Mouse (Mus musculus): ENCODE measurements at regions not wholly inside any gene's neighbourhood (a gene's known extent, or its start where the extent isn't known, plus 50 kb on each side); places are given as distances from the start of the nearest gene placed in this dataset.

DNA sequence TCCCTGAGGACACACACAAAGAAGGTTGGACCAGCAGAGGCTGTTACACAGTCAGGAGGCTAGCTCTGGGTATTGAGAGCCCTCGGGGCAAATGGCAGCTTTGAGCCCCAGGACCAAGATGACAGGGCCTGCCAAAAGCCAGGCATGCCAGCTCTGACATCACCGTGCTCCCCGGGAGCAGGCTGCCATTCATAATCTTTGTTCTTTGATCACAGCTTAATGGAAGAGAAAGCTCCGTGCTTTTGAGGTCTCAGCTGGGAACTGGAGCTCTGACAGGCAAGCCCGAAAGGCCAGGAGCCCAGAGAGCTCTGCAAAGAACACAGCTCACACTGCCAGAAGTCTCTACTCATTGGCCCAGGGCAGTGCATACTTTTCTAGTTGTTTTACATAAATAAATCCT is 150.7 kb downstream of the Klhl25 start:
- H3K27me3 ChIP-seq = no peaks in the 10 kb centered on the region
- no peak overlapping the region for H3K4me2 ChIP-seq (replicated peaks)
- WGBS = 36% methylated on average over 5 of the region's 5 CpGs
- no peak overlapping the region for H3K27ac ChIP-seq
- no peaks in the 10 kb centered on the region for H3K36me3 ChIP-seq
- no peaks in the 10 kb centered on the region for H3K9me3 ChIP-seq
- no peak overlapping the region for H3K9ac ChIP-seq
- H3K4me3 ChIP-seq = no peak overlapping the region
- no peak for ATAC-seq (ENCODE audit: low FRiP score, low read depth)
- H3K4me1 ChIP-seq = no peaks in the 10 kb centered on the region

DNA sequence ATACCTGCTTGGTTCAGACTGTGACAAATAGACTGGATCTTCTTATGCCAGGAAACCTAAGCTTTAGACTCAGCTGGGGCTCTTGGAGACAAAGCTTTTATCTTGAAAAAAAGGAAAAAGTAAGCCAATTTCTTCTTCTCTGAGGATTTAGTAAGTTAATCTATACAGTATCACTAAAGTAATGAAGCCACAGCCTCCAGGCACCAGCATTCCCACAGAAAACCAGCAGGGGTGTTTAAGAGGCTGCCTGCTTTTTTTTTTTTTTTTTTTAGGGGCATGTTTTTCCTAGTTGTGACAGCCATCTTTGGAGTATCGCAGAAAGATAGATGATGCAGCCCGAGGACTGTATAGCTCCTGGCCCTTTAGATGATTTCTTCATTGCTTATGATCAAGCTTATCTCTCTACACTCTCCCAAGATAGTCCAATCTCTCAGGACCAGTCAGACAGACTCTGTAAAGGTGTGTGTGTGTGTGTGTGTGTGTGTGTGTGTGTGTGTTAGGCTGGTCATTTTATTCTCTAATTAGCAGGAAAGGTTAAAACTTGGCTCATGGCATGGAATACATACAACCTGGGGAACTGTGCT is 151.3 kb downstream of the Klhl25 start:
- Histone ChIP-seq H3K27me3 (no peaks in the 10 kb centered on the region), H3K4me2 (replicated peaks) (no peak overlapping the region), H3K4me3 (no peak overlapping the region), H3K36me3 (no peaks in the 10 kb centered on the region), H3K9ac (no peak overlapping the region), H3K27ac (no peak overlapping the region), H3K9me3 (no peaks in the 10 kb centered on the region), H3K4me1 (no peaks in the 10 kb centered on the region)
- WGBS = 79% methylated on average over 2 of the region's 2 CpGs
- no peak for ATAC-seq (ENCODE audit: low FRiP score, low read depth)

DNA sequence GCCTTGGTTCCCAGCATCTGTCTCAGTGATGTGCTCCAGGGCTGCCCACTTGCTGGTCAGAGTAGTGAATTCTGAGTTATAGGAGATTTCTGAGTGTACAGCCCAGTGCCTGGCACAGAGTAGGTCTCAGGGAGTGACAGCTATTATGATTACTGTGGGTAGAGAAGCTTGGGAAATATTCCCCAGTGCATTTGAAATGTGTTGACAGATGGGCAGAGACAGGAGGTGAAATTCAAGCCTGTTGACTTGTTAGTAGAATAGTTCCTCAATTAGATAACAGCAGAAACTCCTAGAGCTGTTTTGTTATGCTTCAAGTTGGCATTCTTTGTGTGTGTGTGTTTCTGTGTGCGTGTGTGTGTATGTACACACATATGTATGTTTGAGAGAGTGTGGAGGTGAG is 152.9 kb downstream of the Klhl25 start:
- no peaks in the 10 kb centered on the region for H3K27me3 ChIP-seq
- no peak overlapping the region for H3K4me3 ChIP-seq
- 80% methylated on average over 1 of the region's 1 CpGs for WGBS
- H3K36me3 ChIP-seq = no peaks in the 10 kb centered on the region
- H3K4me1 ChIP-seq = no peaks in the 10 kb centered on the region
- no peak overlapping the region for H3K9ac ChIP-seq
- no peaks in the 10 kb centered on the region for H3K9me3 ChIP-seq
- H3K4me2 ChIP-seq (replicated peaks) = no peak overlapping the region
- no peak for ATAC-seq (ENCODE audit: low FRiP score, low read depth)
- H3K27ac ChIP-seq = no peak overlapping the region

DNA sequence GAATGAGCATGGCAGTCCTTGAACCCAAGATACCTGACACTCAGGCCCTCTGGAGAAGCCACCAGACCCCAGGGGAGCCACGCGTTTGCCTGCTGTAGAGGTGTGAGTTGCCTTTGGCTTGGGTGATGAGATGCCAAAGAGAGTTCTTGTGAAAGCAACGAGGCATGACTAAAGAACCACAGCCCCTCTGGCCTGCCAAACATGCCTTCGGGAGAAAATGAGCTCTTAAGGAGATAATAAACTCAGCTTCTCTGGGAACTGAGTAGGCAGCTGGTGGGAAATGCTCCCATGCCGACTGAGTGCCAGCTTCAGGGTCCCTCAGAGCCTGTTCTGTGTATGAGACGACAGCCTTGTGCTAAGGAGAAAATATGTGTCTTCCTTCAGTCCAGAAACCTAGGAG is 160.1 kb downstream of the Klhl25 start:
- H3K4me3 ChIP-seq = no peak overlapping the region
- WGBS = 56% methylated on average over 6 of the region's 6 CpGs
- no peak for ATAC-seq (ENCODE audit: low FRiP score, low read depth)
- H3K27me3 ChIP-seq = no peaks in the 10 kb centered on the region
- H3K4me1 ChIP-seq = no peaks in the 10 kb centered on the region
- H3K9ac ChIP-seq = no peak overlapping the region
- H3K36me3 ChIP-seq = no peaks in the 10 kb centered on the region
- no peak overlapping the region for H3K27ac ChIP-seq
- no peak overlapping the region for H3K4me2 ChIP-seq (replicated peaks)
- H3K9me3 ChIP-seq = no peaks in the 10 kb centered on the region

DNA sequence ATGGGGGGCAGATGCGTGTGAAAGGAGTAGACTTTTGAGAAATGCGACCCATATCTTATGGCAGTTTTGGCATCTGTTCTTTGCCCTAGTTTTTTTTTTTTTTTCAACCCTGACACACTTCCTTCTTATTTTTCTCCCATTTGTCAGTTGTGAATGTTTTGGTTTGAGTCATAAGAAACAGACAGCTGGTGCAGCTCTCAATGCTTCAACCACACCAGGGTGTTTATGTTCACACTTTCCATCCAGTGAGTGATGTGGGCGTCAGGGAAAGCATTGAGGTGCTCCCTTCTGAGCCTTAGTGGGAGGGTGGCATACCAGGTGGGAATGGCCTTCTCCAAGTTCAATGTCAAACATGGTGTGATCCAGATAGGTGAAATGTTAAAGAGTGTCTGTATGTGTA is 181.9 kb upstream of the Agbl1 start:
- Histone ChIP-seq H3K9ac (no peak overlapping the region), H3K4me2 (replicated peaks) (no peak overlapping the region), H3K27ac (no peak overlapping the region), H3K36me3 (no peaks in the 10 kb centered on the region), H3K9me3 (no peaks in the 10 kb centered on the region), H3K27me3 (no peaks in the 10 kb centered on the region), H3K4me1 (no peaks in the 10 kb centered on the region), H3K4me3 (no peak overlapping the region)
- 69% methylated on average over 3 of the region's 3 CpGs for WGBS
- ATAC-seq (ENCODE audit: low FRiP score, low read depth) = no peak

DNA sequence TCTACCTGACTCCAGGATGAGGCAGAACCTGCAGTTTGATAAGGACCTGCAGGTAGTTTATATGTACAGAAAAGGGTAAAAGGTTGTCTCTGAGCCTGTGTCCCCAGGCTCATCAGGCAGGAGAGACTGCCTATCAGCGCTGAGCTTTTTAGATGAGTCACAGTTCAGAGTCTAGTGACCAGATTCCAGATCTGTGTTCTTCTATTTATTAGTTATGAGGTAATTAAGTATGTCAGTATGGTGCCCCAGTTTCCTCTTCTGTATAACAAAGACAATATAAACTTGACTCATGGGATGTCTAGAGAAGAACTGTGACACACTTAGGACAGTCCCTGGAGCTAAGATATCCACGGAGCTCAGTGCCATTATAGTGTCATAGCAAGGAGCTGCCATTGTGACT is 180.3 kb upstream of the Agbl1 start:
- WGBS = 77% methylated on average over 2 of the region's 2 CpGs
- H3K9ac ChIP-seq = no peak overlapping the region
- H3K4me2 ChIP-seq (replicated peaks) = no peak overlapping the region
- no peaks in the 10 kb centered on the region for H3K9me3 ChIP-seq
- no peak for ATAC-seq (ENCODE audit: low FRiP score, low read depth)
- no peaks in the 10 kb centered on the region for H3K27me3 ChIP-seq
- H3K36me3 ChIP-seq = no peaks in the 10 kb centered on the region
- no peak overlapping the region for H3K4me3 ChIP-seq
- H3K4me1 ChIP-seq = no peaks in the 10 kb centered on the region
- no peak overlapping the region for H3K27ac ChIP-seq

DNA sequence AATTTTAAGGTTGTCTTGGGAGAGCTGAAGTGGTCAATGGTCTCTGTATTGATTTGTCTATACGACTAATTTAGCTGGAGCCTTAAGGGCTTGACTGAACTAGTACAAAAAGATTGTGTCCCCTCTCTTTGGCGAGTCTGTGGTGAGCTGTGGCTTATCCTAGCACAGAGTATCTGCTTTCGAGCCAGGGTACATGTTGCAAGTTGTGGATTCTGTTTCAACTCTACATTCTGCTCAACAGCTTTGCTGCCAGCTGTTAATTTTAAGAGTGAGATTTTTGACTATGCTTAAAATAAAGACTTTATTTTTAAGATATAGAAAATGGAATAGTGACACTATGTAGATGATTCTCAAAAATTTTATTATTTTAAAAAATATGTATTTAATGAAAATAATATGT is 175.8 kb upstream of the Agbl1 start:
- Histone ChIP-seq H3K4me2 (replicated peaks) (no peak overlapping the region), H3K4me1 (no peaks in the 10 kb centered on the region), H3K4me3 (no peak overlapping the region), H3K9ac (no peak overlapping the region), H3K27me3 (no peaks in the 10 kb centered on the region), H3K27ac (no peak overlapping the region), H3K9me3 (no peaks in the 10 kb centered on the region), H3K36me3 (no peaks in the 10 kb centered on the region)
- ATAC-seq (ENCODE audit: low FRiP score, low read depth) = no peak
- 81% methylated on average over 3 of the region's 3 CpGs for WGBS

GRCm38 (mm10) chr7:76099149-76099548 is 130.5 kb upstream of the Agbl1 start:
- no peak overlapping the region for H3K9ac ChIP-seq
- H3K4me2 ChIP-seq (replicated peaks) = no peak overlapping the region
- H3K4me3 ChIP-seq = no peak overlapping the region
- no peak overlapping the region for H3K27ac ChIP-seq
- H3K36me3 ChIP-seq = no peaks in the 10 kb centered on the region
- ATAC-seq (ENCODE audit: low FRiP score, low read depth) = no peak
- 53% methylated on average over 1 of the region's 1 CpGs for WGBS
- H3K4me1 ChIP-seq = no peaks in the 10 kb centered on the region
- H3K27me3 ChIP-seq = no peaks in the 10 kb centered on the region
- H3K9me3 ChIP-seq = no peaks in the 10 kb centered on the region

GRCm38 (mm10) chr7:76121242-76121844 is 108.3 kb upstream of the Agbl1 start:
- no peaks in the 10 kb centered on the region for H3K36me3 ChIP-seq
- no peak for ATAC-seq (ENCODE audit: low FRiP score, low read depth)
- no peak overlapping the region for H3K4me3 ChIP-seq
- WGBS = 78% methylated on average over 8 of the region's 8 CpGs
- no peaks in the 10 kb centered on the region for H3K4me1 ChIP-seq
- no peaks in the 10 kb centered on the region for H3K9me3 ChIP-seq
- no peak overlapping the region for H3K27ac ChIP-seq
- H3K27me3 ChIP-seq = no peaks in the 10 kb centered on the region
- no peak overlapping the region for H3K9ac ChIP-seq
- no peak overlapping the region for H3K4me2 ChIP-seq (replicated peaks)

- no peak overlapping the region for H3K27ac ChIP-seq
- H3K4me3 ChIP-seq = no peak overlapping the region
- no peaks in the 10 kb centered on the region for H3K27me3 ChIP-seq
- H3K4me2 ChIP-seq (replicated peaks) = no peak overlapping the region
- no peaks in the 10 kb centered on the region for H3K9me3 ChIP-seq
- H3K9ac ChIP-seq = no peak overlapping the region
- no peaks in the 10 kb centered on the region for H3K4me1 ChIP-seq
- no peak for ATAC-seq (ENCODE audit: low FRiP score, low read depth)
- H3K36me3 ChIP-seq = no peaks in the 10 kb centered on the region
- 62% methylated on average over 2 of the region's 2 CpGs for WGBS
Observed at GRCm38 (mm10) chr7:76127641-76128111, 102.0 kb upstream of the Agbl1 start.

- no peaks in the 10 kb centered on the region for H3K27me3 ChIP-seq
- no peak overlapping the region for H3K4me2 ChIP-seq (replicated peaks)
- no peak for ATAC-seq (ENCODE audit: low FRiP score, low read depth)
- H3K9me3 ChIP-seq = no peaks in the 10 kb centered on the region
- 80% methylated on average over 4 of the region's 4 CpGs for WGBS
- H3K4me1 ChIP-seq = no peaks in the 10 kb centered on the region
- H3K9ac ChIP-seq = no peak overlapping the region
- no peak overlapping the region for H3K27ac ChIP-seq
- no peak overlapping the region for H3K4me3 ChIP-seq
- no peaks in the 10 kb centered on the region for H3K36me3 ChIP-seq
Observed at GRCm38 (mm10) chr7:76142455-76142854, 87.2 kb upstream of the Agbl1 start.

DNA sequence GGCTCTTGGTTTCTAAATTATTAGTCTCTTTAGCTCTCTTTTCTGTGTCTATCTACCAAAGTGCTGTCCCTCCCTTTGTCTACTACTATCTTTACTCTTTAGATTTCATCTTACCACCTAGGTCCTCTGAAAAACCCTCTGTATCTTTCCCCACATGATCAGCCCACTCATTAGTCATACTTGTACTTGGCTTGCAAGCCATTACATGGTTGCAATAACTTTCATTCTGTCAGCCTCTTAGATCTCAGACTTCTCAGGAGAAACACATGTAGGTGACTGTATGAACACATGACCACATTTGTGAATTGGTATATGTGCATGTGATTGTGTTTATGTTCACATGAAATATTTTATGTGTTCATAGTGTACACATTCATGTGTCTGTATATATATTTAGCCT is 83.3 kb upstream of the Agbl1 start:
- Histone ChIP-seq H3K9ac (no peak overlapping the region), H3K9me3 (no peaks in the 10 kb centered on the region), H3K4me2 (replicated peaks) (no peak overlapping the region), H3K4me3 (no peak overlapping the region), H3K4me1 (no peaks in the 10 kb centered on the region), H3K27me3 (no peaks in the 10 kb centered on the region), H3K27ac (no peak overlapping the region), H3K36me3 (no peaks in the 10 kb centered on the region)
- ATAC-seq (ENCODE audit: low FRiP score, low read depth) = no peak

DNA sequence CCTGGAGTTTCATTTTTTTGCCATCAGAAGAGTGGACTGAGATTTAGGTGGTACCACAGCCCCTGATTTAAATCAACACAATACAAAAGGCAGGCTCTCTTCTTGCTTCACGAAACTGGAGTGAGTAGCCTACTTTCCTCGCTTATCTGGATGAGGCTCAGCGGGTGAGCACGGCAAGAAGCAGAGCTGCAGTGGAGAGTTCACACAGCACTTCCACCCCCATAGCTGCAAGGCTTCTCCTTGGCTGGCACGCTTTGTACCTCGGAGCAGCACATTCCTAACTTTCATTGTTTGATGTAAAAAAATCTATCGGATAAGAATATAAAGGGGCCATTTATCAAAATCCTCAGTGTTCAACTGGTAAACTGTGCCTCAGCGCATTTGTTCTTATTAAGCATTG is 72.8 kb upstream of the Agbl1 start:
- 50% methylated on average over 8 of the region's 8 CpGs for WGBS
- Histone ChIP-seq H3K9ac (no peak overlapping the region), H3K4me2 (replicated peaks) (no peak overlapping the region), H3K36me3 (no peaks in the 10 kb centered on the region), H3K4me3 (no peak overlapping the region), H3K27me3 (no peaks in the 10 kb centered on the region), H3K9me3 (no peaks in the 10 kb centered on the region), H3K4me1 (no peaks in the 10 kb centered on the region), H3K27ac (no peak overlapping the region)
- ATAC-seq (ENCODE audit: low FRiP score, low read depth) = no peak
